Mouse (Mus musculus) forebrain, embryonic 10.5 days (tissue): ENCODE data around the gene Zfp74. TPM values are rescaled to one million over a fixed set of nuclear protein-coding genes. Genes with fewer than 3 reads are reported as not detected.
A peak's percentile ranks its signal among the peaks of the same experiment; 100 is the strongest.

Source experiments
- DNase-seq: peaks from one replicate; pipeline ENCODE4 v3.0.0-alpha.2; 2017; ENCODE audit warnings: low spot score; ENCODE audit errors: extremely low spot score
- H3K27ac ChIP-seq: fragments of 300-500 bp; sonication (generic); 2 replicates; pipeline ENCODE4 v1.5.1; 2016; ENCODE audit warnings: mild to moderate bottlenecking
- H3K27me3 ChIP-seq: fragments of 300-500 bp; sonication (generic); 2 replicates; pipeline ENCODE4 v1.6.1; 2016; ENCODE audit warnings: mild to moderate bottlenecking; ENCODE audit not compliant: poor library complexity, severe bottlenecking
- H3K36me3 ChIP-seq: fragments of 300-500 bp; sonication (generic); replicated peaks from 2 replicates; pipeline ENCODE4 v1.6.1; 2016; ENCODE audit warnings: mild to moderate bottlenecking, moderate library complexity
- H3K4me1 ChIP-seq: fragments of 300-500 bp; sonication (generic); 2 replicates; pipeline ENCODE4 v1.6.1; 2016
- H3K4me3 ChIP-seq: fragments of 300-500 bp; sonication (generic); 2 replicates; pipeline ENCODE4 v1.5.1; 2016; ENCODE audit warnings: mild to moderate bottlenecking, moderate library complexity
- H3K9me3 ChIP-seq: fragments of 300-500 bp; sonication (generic); 2 replicates; pipeline ENCODE4 v1.6.1; 2016; ENCODE audit warnings: mild to moderate bottlenecking, moderate library complexity
- WGBS: fragments of 180-500 bp; shearing (Covaris S2); methylation state at CpG from one replicate; pipeline ENCODE4 v1.1.7; 2016; 5-methylcytosine and 5-hydroxymethylcytosine counted together
- polyA plus RNA-seq: library from polyadenylated mRNA; unstranded; fragments of >200 nt; fragmentation: Nextera tagmentation; extraction: Ambion mirVana; gene quantifications from 2 replicates; pipeline ENCODE4 v1.2.1, GENCODE M21; 2016

The Zfp74 gene
- polyA plus RNA-seq, 1 experiment from 2014 or later = 13.8 TPM

DNA sequence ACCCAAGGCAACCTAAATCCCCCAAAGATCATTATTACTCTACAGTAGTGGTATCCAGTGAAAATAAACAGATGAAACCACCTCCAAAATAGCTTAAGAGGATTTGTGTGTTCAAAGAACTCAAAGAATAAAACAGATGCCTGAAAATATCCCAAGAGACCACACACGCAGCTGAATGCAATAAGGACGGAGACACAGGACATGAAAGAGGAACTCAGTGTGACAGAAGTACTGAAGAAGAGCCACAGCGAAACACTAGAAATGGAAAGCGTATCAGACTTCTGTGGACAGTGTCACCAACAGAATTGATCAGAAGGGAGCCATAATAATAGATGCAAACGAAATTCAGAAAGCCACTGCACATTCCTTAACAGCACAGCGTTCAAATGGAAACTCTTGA is 15.0 kb downstream of the Zfp74 start:
- Histone ChIP-seq H3K9me3 (no peaks in the 10 kb centered on the region), H3K4me3 (no peak overlapping the region), H3K36me3 (peaks cover 76% of the 10 kb centered on the region), H3K4me1 (no peaks in the 10 kb centered on the region), H3K27ac (no peak overlapping the region), H3K27me3 (no peaks in the 10 kb centered on the region)
- 88% methylated on average over 6 of the region's 6 CpGs for WGBS
- DNase-seq = no peak

DNA sequence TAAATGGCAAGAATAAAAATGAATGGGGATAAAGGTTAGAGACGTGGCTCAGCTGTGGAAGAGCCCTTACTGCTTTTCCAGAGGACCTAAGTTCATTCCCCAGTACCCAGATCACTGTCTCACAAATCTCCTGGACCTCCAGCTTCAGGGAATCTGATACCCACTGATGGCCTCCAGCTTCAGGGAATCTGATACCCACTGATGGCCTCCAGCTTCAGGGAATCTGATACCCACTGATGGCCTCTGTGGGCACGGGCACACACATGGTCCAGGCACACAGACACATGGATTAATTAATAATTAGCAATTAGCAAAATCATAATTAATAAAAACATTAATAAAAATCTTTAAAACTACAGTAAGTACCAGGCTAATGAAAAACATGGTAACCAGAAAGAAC is 31.1 kb downstream of the Zfp74 start:
- WGBS = 74% methylated on average over 2 of the region's 2 CpGs
- Histone ChIP-seq H3K4me1 (no peaks in the 10 kb centered on the region), H3K36me3 (no peaks in the 10 kb centered on the region), H3K27me3 (no peaks in the 10 kb centered on the region), H3K27ac (no peak overlapping the region), H3K4me3 (no peak overlapping the region), H3K9me3 (no peaks in the 10 kb centered on the region)
- DNase-seq = no peak

DNA sequence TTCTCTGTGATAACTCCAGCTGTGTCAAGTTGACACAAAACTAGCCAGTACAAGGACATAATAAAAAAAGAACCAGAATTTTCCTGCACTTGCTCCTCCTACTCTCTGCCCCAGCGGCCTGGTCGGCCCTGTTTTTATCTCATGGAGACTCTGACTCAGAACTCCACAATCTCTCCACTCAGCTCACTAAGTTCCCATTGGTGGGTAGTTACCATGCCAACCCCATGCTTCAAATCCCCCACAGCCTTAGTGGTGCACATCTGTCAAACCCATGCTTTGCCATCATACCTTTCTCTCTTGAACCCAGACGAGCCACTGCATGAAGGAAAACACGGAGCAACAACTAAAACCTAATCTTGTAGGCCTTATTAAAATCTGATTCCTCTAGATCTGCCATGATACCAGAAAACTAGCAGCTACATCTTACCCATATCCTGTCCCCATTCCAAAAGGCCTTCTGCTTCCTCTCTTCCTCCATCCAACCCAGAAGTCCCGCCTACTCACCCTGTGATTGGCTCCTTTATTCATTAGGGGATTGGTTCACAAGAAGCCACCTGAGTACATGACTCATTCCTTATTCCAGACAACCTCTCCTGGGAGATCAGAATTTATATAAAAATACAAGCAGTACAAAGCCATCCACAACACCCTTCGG is 32.3 kb downstream of the Zfp74 start:
- WGBS = 86% methylated on average over 6 of the region's 6 CpGs
- H3K27ac ChIP-seq = no peak overlapping the region
- H3K9me3 ChIP-seq = no peaks in the 10 kb centered on the region
- no peaks in the 10 kb centered on the region for H3K4me1 ChIP-seq
- no peak overlapping the region for H3K4me3 ChIP-seq
- peaks cover 12% of the 10 kb centered on the region for H3K36me3 ChIP-seq
- DNase-seq = no peak
- H3K27me3 ChIP-seq = no peaks in the 10 kb centered on the region

DNA sequence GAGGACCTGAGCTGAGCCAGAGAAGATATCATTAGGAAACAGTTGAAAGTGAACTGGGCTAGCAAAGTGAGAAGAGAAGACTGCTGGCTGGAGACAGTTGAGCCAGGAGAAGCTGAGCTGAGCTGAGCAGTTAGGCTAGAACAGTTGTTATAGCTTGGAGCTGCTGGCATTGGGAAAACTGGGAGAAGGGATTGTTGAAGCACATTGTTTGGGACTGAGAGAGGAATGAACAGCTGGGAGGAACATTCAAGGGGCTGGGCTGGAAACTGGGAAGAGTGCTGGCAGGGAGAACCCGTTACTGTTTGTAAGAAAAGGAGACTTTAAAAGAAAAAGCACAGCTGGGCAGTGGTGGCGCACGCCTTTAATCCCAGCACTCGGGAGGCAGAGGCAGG is 35.8 kb downstream of the Zfp74 start:
- Histone ChIP-seq H3K27me3 (no peaks in the 10 kb centered on the region), H3K4me1 (no peaks in the 10 kb centered on the region), H3K4me3 (no peak overlapping the region), H3K36me3 (peaks cover 47% of the 10 kb centered on the region), H3K27ac (no peak overlapping the region), H3K9me3 (peaks cover 17% of the 10 kb centered on the region)
- 83% methylated on average over 4 of the region's 4 CpGs for WGBS
- DNase-seq = no peak

DNA sequence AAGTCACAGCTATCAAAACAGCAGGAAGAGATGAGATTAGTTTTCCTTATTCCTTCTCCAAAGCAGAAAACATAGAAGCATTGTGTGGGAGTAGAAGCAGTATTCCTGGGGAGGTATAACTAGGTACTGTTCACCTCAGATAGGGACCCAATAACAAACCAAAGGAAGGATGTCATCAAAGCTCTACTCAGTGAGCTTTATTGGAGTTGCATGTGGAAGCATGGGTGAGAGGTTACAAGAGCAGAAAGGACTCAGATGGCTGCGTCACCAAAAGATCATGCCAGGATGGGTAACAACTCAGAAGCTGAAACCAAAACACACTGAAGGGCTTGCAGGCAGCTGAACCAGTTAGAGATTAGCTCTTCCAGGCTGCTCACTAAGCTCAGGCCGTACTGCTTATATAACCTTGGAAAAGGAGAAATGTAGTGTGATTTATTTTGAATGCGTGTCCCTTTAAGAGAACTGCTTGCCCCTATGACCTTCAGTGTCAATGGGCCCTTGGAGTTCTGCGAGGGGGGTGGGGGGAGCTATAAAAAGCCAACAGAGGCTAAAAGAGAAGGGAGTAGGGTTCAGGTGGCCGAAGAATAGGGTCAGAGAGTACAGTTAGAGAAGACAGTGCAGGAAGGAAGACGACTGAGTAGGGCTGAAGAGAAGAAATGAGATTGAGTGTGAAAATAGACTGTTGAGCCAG is 36.4 kb downstream of the Zfp74 start:
- H3K4me1 ChIP-seq = no peaks in the 10 kb centered on the region
- no peak for DNase-seq
- H3K27ac ChIP-seq = no peak overlapping the region
- 71% methylated on average over 6 of the region's 6 CpGs for whole genome bisulfite sequencing
- no peak overlapping the region for H3K4me3 ChIP-seq
- H3K9me3 ChIP-seq = peaks cover 17% of the 10 kb centered on the region
- no peaks in the 10 kb centered on the region for H3K27me3 ChIP-seq
- peaks cover 51% of the 10 kb centered on the region for H3K36me3 ChIP-seq

DNA sequence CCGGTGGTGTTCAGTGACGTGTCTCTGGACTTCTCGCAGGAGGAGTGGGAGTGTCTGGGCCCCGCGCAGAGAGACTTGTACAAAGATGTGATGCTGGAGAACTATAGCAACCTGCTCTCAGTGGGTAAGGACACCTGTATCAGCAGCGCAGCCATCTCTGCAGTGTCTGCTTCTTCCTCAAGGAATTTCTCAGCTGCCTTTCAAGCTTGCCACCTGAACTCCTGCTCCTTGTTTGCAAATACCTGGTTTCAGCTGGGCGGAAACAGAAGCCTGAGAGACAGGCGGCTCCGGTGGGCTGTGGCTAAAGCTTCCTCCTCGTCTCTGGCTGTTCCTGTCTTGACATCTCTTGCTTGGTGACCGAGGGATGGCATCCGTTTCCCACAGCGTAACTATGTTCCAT is 41.7 kb downstream of the Zfp74 start:
- WGBS = 95% methylated on average over 13 of the region's 13 CpGs
- peaks cover 68% of the 10 kb centered on the region for H3K36me3 ChIP-seq

DNA sequence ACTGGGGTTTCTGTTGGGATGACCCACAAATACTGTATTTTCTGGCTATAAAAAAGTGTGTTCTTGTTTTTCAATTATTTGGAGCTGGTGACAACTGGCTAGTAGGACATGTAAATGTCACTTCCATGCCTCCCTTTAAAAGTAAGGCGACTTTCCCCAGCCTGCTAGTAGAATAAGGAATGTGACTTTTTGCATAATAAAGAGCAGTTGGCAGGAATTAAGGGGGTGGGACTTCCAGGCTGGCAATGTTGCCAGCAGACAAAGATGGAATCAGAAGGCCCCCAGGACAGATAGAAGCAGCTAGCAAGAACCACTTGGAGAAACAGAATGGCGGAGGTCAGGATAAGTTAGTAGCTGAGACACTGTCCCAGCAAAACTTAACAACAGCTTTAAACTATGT is 43.6 kb downstream of the Zfp74 start:
- DNase-seq = no peak
- peaks cover 29% of the 10 kb centered on the region for H3K4me1 ChIP-seq
- no peak overlapping the region; the same call in 1 of the 2 replicates for H3K4me3 ChIP-seq
- H3K27ac ChIP-seq = no peak overlapping the region
- no peaks in the 10 kb centered on the region for H3K27me3 ChIP-seq
- H3K9me3 ChIP-seq = peaks cover 11% of the 10 kb centered on the region
- H3K36me3 ChIP-seq = peaks cover 49% of the 10 kb centered on the region
- WGBS = 65% methylated on average over 2 of the region's 2 CpGs

More for the DNA sequence above, 41.7 kb downstream of the Zfp74 start:
- Histone ChIP-seq H3K4me3 (no peak overlapping the region), H3K27me3 (no peaks in the 10 kb centered on the region), H3K4me1 (peaks cover 23% of the 10 kb centered on the region), H3K27ac (no peak overlapping the region), H3K9me3 (peaks cover 17% of the 10 kb centered on the region)
- no peak for DNase-seq

DNA sequence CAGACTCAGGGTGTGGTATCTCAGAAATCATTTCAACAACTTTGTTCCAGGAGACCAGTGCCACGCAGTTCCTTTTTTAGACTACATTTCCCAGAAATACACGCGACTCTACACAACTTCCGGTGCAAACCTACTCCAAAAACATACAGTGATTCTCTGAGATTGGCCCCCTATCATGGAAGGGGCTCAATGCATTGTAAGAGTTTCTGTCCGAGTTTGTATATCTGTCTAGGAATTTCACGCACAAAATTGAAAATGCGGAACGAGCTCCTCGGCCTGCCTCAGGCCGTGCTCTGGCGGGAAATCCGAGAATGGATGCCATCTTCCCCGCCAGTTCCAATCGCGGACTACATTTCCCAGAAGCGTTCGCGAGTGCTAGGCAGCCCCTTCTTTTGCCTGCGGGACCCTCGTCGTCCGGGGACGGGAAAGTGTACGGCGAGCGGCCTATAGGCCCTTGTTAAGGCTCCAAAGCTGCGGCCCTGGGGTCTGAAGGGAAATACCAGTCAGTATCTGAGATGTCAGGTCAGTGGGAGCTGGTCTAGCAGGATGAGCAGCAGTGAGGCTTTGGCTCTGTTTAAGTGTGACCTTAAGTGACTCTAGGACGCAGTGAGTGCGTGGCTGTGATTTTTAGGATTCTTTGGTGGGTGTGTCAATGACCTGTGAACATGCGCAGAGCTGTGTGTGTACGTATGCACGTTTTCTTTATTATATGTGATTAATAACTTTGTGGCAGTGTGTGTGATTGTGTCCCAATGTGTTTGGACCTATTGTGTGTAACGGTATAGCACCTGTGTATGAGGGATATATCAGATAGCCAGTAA is 45.5 kb downstream of the Zfp74 start, which contains the start of gene Zfp383:
Gene Zfp383, plus strand, starts transcription at position 94 of the 821 bp plus-strand sequence.
- H3K27ac ChIP-seq = peak within 1 kb of the TSS; percentile 96

DNA sequence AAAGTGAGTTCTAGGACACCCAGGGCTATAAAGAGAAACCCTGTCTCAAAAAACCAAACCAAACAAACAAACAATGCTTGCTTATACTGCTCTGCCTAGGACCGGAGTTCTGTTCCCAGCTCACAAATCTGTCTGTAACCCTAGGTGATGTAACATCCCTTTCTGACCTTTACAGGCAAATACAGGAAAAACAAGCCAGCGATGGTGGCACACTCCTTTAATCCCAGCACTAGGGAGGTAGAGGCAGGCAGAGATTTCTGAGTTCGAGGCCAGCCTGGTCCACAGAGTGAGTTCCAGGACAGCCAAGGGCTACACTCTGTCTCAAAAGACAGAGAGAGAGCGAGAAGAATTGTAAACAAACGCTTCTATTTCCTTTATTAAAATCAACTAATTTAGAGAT is 46.7 kb downstream of the Zfp74 start:
- no peak for DNase-seq
- peaks cover 38% of the 10 kb centered on the region for H3K36me3 ChIP-seq
- H3K27ac ChIP-seq = peak overlapping the region; percentile 96
- no peaks in the 10 kb centered on the region for H3K27me3 ChIP-seq
- H3K9me3 ChIP-seq = no peaks in the 10 kb centered on the region
- WGBS = 90% methylated on average over 5 of the region's 5 CpGs
- H3K4me1 ChIP-seq = peaks cover 29% of the 10 kb centered on the region
- peak overlapping the region; percentile 64 for H3K4me3 ChIP-seq

More for the DNA sequence above, 45.5 kb downstream of the Zfp74 start, which contains the start of gene Zfp383:
- WGBS = under 1% methylated on average over 33 of the region's 33 CpGs
- Histone ChIP-seq H3K9me3 (no peaks in the 10 kb centered on the region), H3K27me3 (no peaks in the 10 kb centered on the region), H3K36me3 (peaks cover 38% of the 10 kb centered on the region), H3K4me1 (peaks cover 29% of the 10 kb centered on the region), H3K4me3 (peak within 1 kb of the TSS; percentile 64)
- DNase-seq = peak; percentile 90

DNA sequence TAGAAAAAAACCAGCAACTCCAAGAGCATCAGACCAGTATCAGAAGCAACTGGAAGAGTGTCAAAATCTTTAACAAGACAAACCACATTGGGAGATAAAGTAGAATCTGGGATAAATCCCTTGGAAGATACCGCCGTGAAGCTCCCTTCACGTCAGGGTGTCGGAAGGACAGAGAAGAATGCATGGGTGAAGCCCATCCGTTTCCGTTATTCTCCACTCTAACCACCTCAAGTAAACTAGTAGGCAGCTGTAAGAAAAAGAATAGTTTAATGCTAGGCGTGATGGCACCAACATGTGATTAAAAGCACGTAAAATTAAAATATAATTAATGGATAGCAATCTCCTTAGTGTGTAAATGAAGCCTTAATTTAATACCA is 47.2 kb downstream of the Zfp74 start:
- peak overlapping the region; percentile 96 for H3K27ac ChIP-seq
- WGBS = 30% methylated on average over 8 of the region's 8 CpGs
- peaks cover 29% of the 10 kb centered on the region for H3K4me1 ChIP-seq
- no peaks in the 10 kb centered on the region for H3K9me3 ChIP-seq
- no peaks in the 10 kb centered on the region for H3K27me3 ChIP-seq
- H3K36me3 ChIP-seq = peaks cover 35% of the 10 kb centered on the region
- peak; percentile 16 for DNase-seq
- peak overlapping the region; percentile 64 for H3K4me3 ChIP-seq

DNA sequence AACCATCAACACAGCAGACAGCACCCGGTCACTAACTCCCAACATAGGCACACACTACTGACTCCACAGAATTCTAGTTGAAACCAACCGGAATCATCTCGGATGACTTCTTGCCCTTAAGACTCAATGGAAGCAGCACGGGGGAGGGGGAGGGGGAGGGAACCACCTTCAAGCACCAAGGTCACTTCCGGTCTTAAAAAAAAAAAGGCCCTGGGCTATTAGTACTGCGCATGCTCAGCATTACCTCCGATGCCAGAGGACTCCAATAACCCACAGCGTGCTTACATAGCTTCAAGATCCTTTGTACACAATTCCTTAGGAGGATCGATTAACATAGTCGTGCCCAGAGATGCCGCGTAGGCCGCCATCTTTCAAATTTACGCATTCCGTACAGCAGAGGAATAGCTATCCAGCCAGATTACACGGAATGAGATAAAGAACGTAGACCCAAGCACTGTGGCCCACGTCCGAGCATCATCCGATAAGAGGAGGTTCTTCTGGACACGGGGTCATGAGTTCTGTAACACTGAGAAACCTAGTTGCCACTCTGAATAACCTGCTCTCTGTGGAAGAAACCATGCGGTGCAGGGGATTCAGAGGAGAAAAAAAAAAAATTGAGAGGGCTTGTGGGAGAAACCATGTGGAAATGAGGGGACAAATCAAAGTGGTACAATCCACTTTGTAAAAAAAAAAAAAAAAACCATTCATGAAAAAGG is 47.8 kb downstream of the Zfp74 start, which contains the start of gene Zfp27:
Gene Zfp27, minus strand, starts transcription at position 607 of the 716 bp plus-strand sequence.
- peak; percentile 87 for DNase-seq
- H3K4me3 ChIP-seq = peak within 1 kb of the TSS; percentile 64
- H3K9me3 ChIP-seq = no peaks in the 10 kb centered on the region
- H3K27ac ChIP-seq = peak within 1 kb of the TSS; percentile 96
- WGBS = under 1% methylated on average over 22 of the region's 22 CpGs
- peaks cover 29% of the 10 kb centered on the region for H3K4me1 ChIP-seq
- H3K36me3 ChIP-seq = peaks cover 35% of the 10 kb centered on the region
- H3K27me3 ChIP-seq = no peaks in the 10 kb centered on the region

DNA sequence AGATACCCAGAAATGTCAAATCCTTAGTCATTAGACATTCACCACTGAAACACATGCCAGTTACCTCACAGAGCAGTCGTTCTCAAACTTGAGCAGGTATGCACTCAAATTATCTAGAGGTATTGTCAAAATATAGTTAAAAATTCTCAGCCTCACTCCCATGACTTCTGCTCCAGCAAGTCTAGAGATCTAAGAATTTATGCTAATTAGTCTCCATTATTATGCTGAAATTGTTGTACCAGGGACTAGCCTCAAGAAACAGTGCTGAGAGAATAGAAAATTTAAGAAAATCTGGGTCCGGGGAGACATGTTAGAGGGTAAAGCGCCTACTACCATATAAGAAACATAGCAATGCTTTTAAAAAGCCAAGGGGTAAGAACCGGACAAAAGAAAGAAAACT is 49.8 kb downstream of the Zfp74 start:
- H3K4me3 ChIP-seq = no peak overlapping the region
- peaks cover 46% of the 10 kb centered on the region for H3K36me3 ChIP-seq
- no peaks in the 10 kb centered on the region for H3K27me3 ChIP-seq
- 93% methylated on average over 4 of the region's 4 CpGs for WGBS
- H3K27ac ChIP-seq = no peak overlapping the region
- DNase-seq = no peak
- 0 out of 2 replicates have a peak, but pooled peaks cover under 1% of the 10 kb centered on the region for H3K9me3 ChIP-seq
- H3K4me1 ChIP-seq = peaks cover 16% of the 10 kb centered on the region
